21 mouse cellular contexts compared by ENCODE assay signal in genomic region chr6:119084532-119084931, GRCm38 (mm10).
A peak's percentile ranks its signal among the peaks of the same experiment; 100 is the strongest.
DNase-seq lines count a peak whose midpoint lies in the region; ATAC-seq and TF ChIP-seq lines count a peak whose summit lies in the region.
"Had no signal": no experiment of that assay in that cellular context is flagged by ENCODE, and none has a peak within 500 bp of the region (broad histone marks: within the 10 kb centered on the region; RNA-seq: fewer than 3 reads in every experiment).

No protein-coding gene starts in this region.

- no peak overlapping the region for H3K4me2 ChIP-seq in heart, embryonic 16.5 days (ENCODE audit: low read depth, low read length)
- H3K4me2 ChIP-seq: hindbrain, embryonic 12.5 days; liver, embryonic 15.5 days had no signal

- H3K36me3 ChIP-seq in heart, embryonic 16.5 days (ENCODE audit: control insufficient read depth, insufficient read depth) = no peaks in the 10 kb centered on the region
- H3K36me3 ChIP-seq: hindbrain, embryonic 12.5 days; liver, embryonic 15.5 days had no signal

- 69% methylated on average over 9 of the region's 9 CpGs for WGBS in cerebellum, adult 2 months
- WGBS in heart, embryonic 16.5 days = 44% methylated on average over 9 of the region's 9 CpGs

- no peak for DNase-seq in cerebellum, adult 2 months
- no peak for DNase-seq in cerebellum, postnatal 10 days
- no peak for DNase-seq in heart, adult 18-20 months
- DNase-seq in 3T3-L1 (ENCODE audit: low read depth, low spot score) = peak; percentile 46
- peak; percentile 40 for DNase-seq in mesoderm, embryonic 11.5 days (ENCODE audit: low read depth, low spot score)
- no peak for DNase-seq in adrenal gland, postnatal 25 days
- no peak for DNase-seq in ovary, postnatal 36 days (ENCODE audit: low spot score)
- DNase-seq: adrenal gland, postnatal 14 days; cerebellum, postnatal 25 days; gastrocnemius, postnatal 10 days; kidney, adult 11 months; kidney, postnatal 4 days; layer of hippocampus, postnatal 36 days; midbrain, embryonic 14.5 days; right cerebral cortex, postnatal 14 days; thymus, adult 18-20 months had no signal

- no peak for TF ChIP-seq POLR2A in cerebellum, adult 2 months (IDR thresholded peaks at IDR 0.05; ENCODE audit: borderline replicate concordance, insufficient read depth, low read length)

- no peak for TF ChIP-seq CTCF in cerebellum, adult 2 months (IDR thresholded peaks at IDR 0.05; ENCODE audit: borderline replicate concordance, insufficient read depth, low read depth, low read length)

- H3K9ac ChIP-seq in heart, embryonic 16.5 days (ENCODE audit: low read length) = no peak overlapping the region
- H3K9ac ChIP-seq: hindbrain, embryonic 12.5 days; liver, embryonic 15.5 days had no signal

- no peak for ATAC-seq in heart, embryonic 16.5 days (replicated peaks; ENCODE audit: extremely low read depth, insufficient read depth, low FRiP score)
- ATAC-seq: forebrain, embryonic 16.5 days had no signal

- H3K27me3 ChIP-seq in cerebellum, adult 2 months (ENCODE audit: control insufficient read depth, insufficient read depth, low read length) = no peaks in the 10 kb centered on the region
- H3K27me3 ChIP-seq in heart, embryonic 16.5 days (ENCODE audit: control insufficient read depth, insufficient read depth, low read length) = no peaks in the 10 kb centered on the region
- H3K27me3 ChIP-seq: hindbrain, embryonic 12.5 days had no signal

- H3K4me1 ChIP-seq in cerebellum, adult 2 months (ENCODE audit: control insufficient read depth, insufficient read depth, low read length) = peaks cover 67% of the 10 kb centered on the region
- H3K4me1 ChIP-seq in heart, embryonic 16.5 days (ENCODE audit: control insufficient read depth, insufficient read depth, low read length) = peaks cover 71% of the 10 kb centered on the region
- H3K4me1 ChIP-seq: liver, embryonic 15.5 days had no signal

- H3K4me3 ChIP-seq in cerebellum, adult 2 months (replicated peaks; ENCODE audit: insufficient read depth, low read depth, low read length) = no peak overlapping the region
- H3K4me3 ChIP-seq in heart, embryonic 16.5 days (ENCODE audit: low read length) = no peak overlapping the region
- H3K4me3 ChIP-seq: erythroblast, embryonic 14.5 days; hindbrain, embryonic 12.5 days; liver, embryonic 15.5 days had no signal

- no peaks in the 10 kb centered on the region for H3K9me3 ChIP-seq in heart, embryonic 16.5 days (replicated peaks; ENCODE audit: control insufficient read depth, low read length)
- H3K9me3 ChIP-seq: hindbrain, embryonic 12.5 days; liver, embryonic 15.5 days had no signal

- peak overlapping the region; percentile 44 for H3K27ac ChIP-seq in cerebellum, adult 2 months (ENCODE audit: insufficient read depth, low read length)
- H3K27ac ChIP-seq in heart, embryonic 16.5 days (ENCODE audit: low read length) = peak overlapping the region; percentile 68
- H3K27ac ChIP-seq: hindbrain, embryonic 12.5 days; liver, embryonic 15.5 days had no signal

Comparison
In these comparisons a context has a peak if more than half of its experiments do, and no peak if none do; other contexts are left out.
1. DNase-seq: peak in 3T3-L1 (single experiment) and mesoderm, embryonic 11.5 days (single experiment); none in cerebellum, adult 2 months (0 of 2), cerebellum, postnatal 10 days (0 of 2), heart, adult 18-20 months (0 of 2), adrenal gland, postnatal 25 days (single experiment) and ovary, postnatal 36 days (single experiment).